Mouse (Mus musculus) ES-E14 (cell line): ENCODE results near the gene Dapl1. TPM values are rescaled to one million over a fixed set of nuclear protein-coding genes. Genes with fewer than 3 reads are reported as not detected.
A peak's percentile ranks its signal among the peaks of the same experiment; 100 is the strongest.

ENCODE experiments used
- DNase-seq: peaks from one replicate; pipeline ENCODE4 v3.0.0-alpha.2; 2013; ENCODE audit warnings: low read depth, low spot score
- H3K27ac ChIP-seq: 2 replicates; pipeline ENCODE4 v1.5.1; 2012; ENCODE audit warnings: low read depth, mild to moderate bottlenecking, low read length, moderate library complexity, mixed read lengths; ENCODE audit not compliant: poor library complexity, insufficient read depth, severe bottlenecking
- H3K36me3 ChIP-seq: 2 replicates; pipeline ENCODE4 v1.6.1; 2012; ENCODE audit warnings: mild to moderate bottlenecking, low read length, moderate library complexity, mixed read lengths; ENCODE audit not compliant: control insufficient read depth, poor library complexity, insufficient read depth, severe bottlenecking
- H3K4me1 ChIP-seq, 2 experiments: fragments of 150-350 bp in 1 of 2; sonication (generic) in 1 of 2; 2 replicates each; pipeline ENCODE4 v1.6.1; 2012; ENCODE audit warnings: low read length in 2 of 2, mild to moderate bottlenecking in 1 of 2, mixed read lengths in 1 of 2; ENCODE audit not compliant: control insufficient read depth in 2 of 2, insufficient read depth in 2 of 2, poor library complexity in 1 of 2
- H3K4me3 ChIP-seq, 2 experiments: fragments of 150-350 bp in 1 of 2; sonication (generic) in 1 of 2; 2 replicates each; pipeline ENCODE4 v1.5.1; 2012; ENCODE audit warnings: low read length in 2 of 2, low read depth in 1 of 2, mild to moderate bottlenecking in 1 of 2, mixed read lengths in 1 of 2; ENCODE audit not compliant: insufficient read depth in 1 of 2, poor library complexity in 1 of 2, severe bottlenecking in 1 of 2
- H3K9ac ChIP-seq: 2 replicates; pipeline ENCODE4 v1.6.1; 2012; ENCODE audit warnings: low read depth, mild to moderate bottlenecking, low read length, mixed read lengths; ENCODE audit not compliant: poor library complexity, insufficient read depth, severe bottlenecking
- H3K9me3 ChIP-seq: fragments of 150-350 bp; sonication (generic); 2 replicates; pipeline ENCODE4 v1.6.1; 2012; ENCODE audit warnings: low read depth, mild to moderate bottlenecking, low read length; ENCODE audit not compliant: control insufficient read depth, insufficient read depth
- CHD2 ChIP-seq: IDR thresholded peaks from 2 replicates; pipeline ENCODE4 v1.6.1; 2014; ENCODE audit warnings: mild to moderate bottlenecking, low read depth, low read length, inconsistent platforms
- HCFC1 ChIP-seq: IDR thresholded peaks from 2 replicates; pipeline ENCODE4 v1.6.1; 2012; ENCODE audit warnings: low read length, inconsistent platforms, borderline replicate concordance; ENCODE audit not compliant: insufficient read depth
- MAFK ChIP-seq: IDR thresholded peaks from 2 replicates; pipeline ENCODE4 v1.6.1; 2014; ENCODE audit warnings: mild to moderate bottlenecking, low read depth, low read length, inconsistent platforms; ENCODE audit not compliant: insufficient read depth
- ZC3H11A ChIP-seq: IDR thresholded peaks from 2 replicates; pipeline ENCODE4 v1.6.1; 2012; ENCODE audit warnings: low read depth, mild to moderate bottlenecking, inconsistent platforms, low read length, borderline replicate concordance
- ZNF384 ChIP-seq: IDR thresholded peaks from 2 replicates; pipeline ENCODE4 v1.6.1; 2012; ENCODE audit warnings: low read depth, low read length, inconsistent platforms
- in situ Hi-C, 2 experiments: fragments of 600-800 bp; cut with MboI; formaldehyde crosslinking; loops; one replicate each; pipeline ENCODE4 v1.15.1; 2025; ENCODE audit warnings: low sequenced_read_pairs in 2 of 2, inconsistent platforms in 1 of 2; ENCODE audit not compliant: unreplicated experiment in 2 of 2
- total RNA-seq: library from RNA; depleted of rRNA; stranded (reverse); fragments of 300-350 nt; gene quantifications from 2 replicates; pipeline ENCODE4 v1.2.3, GENCODE M21; 2012

Gene Dapl1
- total RNA-seq, 1 experiment: not detected

- TF ChIP-seq CHD2: no peak
- in situ Hi-C loops: no loop called here
- no peak overlapping the region for H3K4me3 ChIP-seq
- DNase-seq: no peak
- no peaks in the 10 kb centered on the region for H3K9me3 ChIP-seq
- H3K27ac ChIP-seq: no peak overlapping the region
- no peaks in the 10 kb centered on the region for H3K36me3 ChIP-seq
- H3K4me1 ChIP-seq: peaks cover 2 to 8% of the 10 kb centered on the region in 2 experiments; a peak in 3 of 4 replicates
- H3K9ac ChIP-seq: no peak overlapping the region
These were observed 17.4 kb upstream of the Dapl1 start for GRCm38 (mm10) chr2:59467085-59467484.

DNA sequence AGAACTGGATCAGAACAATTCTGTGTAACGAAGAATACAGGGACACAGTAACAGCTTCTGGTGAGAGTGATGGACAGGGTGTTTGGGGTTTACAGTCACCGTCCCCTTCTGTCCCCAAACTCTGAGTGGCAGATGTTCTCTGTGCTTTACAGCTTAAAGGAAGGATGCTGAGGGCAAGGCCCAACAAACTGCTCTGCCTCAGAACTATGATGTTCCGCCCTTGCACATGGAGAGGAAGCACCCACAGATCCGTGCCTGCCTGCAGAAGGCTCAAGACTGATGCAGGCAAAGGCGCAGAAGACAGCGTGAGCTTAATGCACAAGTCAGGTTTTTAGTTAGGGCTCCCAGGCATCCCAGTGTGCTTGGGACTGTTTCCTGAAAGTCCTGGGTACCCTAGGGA lies 16.5 kb upstream of the Dapl1 start:
- Histone ChIP-seq H3K4me3 (no peak overlapping the region), H3K9me3 (no peaks in the 10 kb centered on the region), H3K4me1 (peaks cover 2 to 8% of the 10 kb centered on the region in 2 experiments; a peak in 3 of 4 replicates), H3K27ac (no peak overlapping the region), H3K36me3 (no peaks in the 10 kb centered on the region), H3K9ac (no peak overlapping the region)
- DNase-seq: no peak
- TF ChIP-seq MAFK (no peak), HCFC1 (no peak), CHD2 (no peak), ZNF384 (no peak), ZC3H11A (no peak)
- in situ Hi-C loops: no loop called here

- H3K9me3 ChIP-seq: no peaks in the 10 kb centered on the region
- peaks cover 2 to 8% of the 10 kb centered on the region in 2 experiments; a peak in 3 of 4 replicates for H3K4me1 ChIP-seq
- TF ChIP-seq CHD2: no peak
- TF ChIP-seq ZC3H11A: no peak
- no peak for TF ChIP-seq MAFK
- no peak for TF ChIP-seq HCFC1
- no peak for TF ChIP-seq ZNF384
- no peaks in the 10 kb centered on the region for H3K36me3 ChIP-seq
- DNase-seq: no peak
- no peak overlapping the region for H3K4me3 ChIP-seq
- H3K9ac ChIP-seq: no peak overlapping the region
- H3K27ac ChIP-seq: no peak overlapping the region
- in situ Hi-C loops: no loop called here
These were observed 14.7 kb upstream of the Dapl1 start for GRCm38 (mm10) chr2:59469590-59470245.

DNA sequence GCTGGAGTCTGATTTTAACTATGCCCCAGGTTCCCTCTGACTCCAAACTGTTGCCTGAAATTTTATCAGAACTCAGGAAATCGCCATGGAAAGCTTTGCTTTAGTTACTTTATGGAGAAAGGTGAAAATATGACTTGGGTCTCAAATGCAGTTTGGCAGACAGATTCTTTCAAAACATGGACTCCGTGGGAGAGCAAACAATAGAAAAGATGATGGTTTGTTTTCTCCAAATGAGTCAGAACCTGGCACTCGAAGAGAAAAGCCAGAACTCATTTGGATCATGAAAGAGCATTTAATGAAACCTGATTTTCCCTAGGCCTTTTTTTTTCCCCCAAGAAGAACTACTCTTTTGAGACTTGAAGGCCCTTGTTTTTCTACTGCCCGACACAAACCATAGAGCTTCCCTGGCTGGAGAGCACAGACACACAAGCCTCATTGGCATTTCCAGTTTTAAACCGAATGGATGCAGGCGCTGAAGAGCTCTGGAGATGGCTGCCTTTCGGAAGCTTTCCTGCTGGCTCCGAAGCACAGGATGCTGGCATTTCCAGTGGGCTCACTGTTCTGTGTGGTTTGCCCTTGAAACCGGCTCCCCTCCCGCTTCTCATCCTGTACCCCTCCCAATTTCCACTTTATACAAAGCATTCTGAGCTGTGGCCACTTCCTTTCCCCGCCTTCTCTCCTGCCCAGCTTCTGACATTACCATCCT lies 14.0 kb upstream of the Dapl1 start:
- Histone ChIP-seq H3K9ac (peak overlapping the region; percentile 55; the same call in 1 of the 2 replicates), H3K4me1 (peaks cover 2 to 8% of the 10 kb centered on the region in 2 experiments; a peak in 3 of 4 replicates), H3K27ac (no peak overlapping the region; the same call in 1 of the 2 replicates), H3K4me3 (peak overlapping the region; percentile 8 to 14; a peak in 1 of 4 replicates), H3K9me3 (no peaks in the 10 kb centered on the region), H3K36me3 (no peaks in the 10 kb centered on the region)
- TF ChIP-seq CHD2 (no peak), HCFC1 (no peak), MAFK (no peak), ZC3H11A (no peak), ZNF384 (no peak)
- in situ Hi-C loops: no loop called here
- no peak for DNase-seq
